Mouse (Mus musculus) left cerebral cortex, adult 11 months (tissue): ENCODE data around the gene Mettl23.
"Not testable (repeated sequence)": the region's sequence is repeated elsewhere in the genome, so short reads cannot be mapped to it uniquely, and the experiment has no call there.

ENCODE experiments used
- DNase-seq: peaks from one replicate; pipeline ENCODE4 v3.0.0; 2022; ENCODE audit warnings: low spot score

Mettl23 gene

GRCm38 (mm10) chr11:116819932-116820593 lies 23.0 kb upstream of the Mettl23 start:
- DNase-seq = no peak

GRCm38 (mm10) chr11:116821057-116821940 lies 21.8 kb upstream of the Mettl23 start:
- no peak for DNase-seq

- DNase-seq = no peak
Observed at GRCm38 (mm10) chr11:116822215-116822614, 20.9 kb upstream of the Mettl23 start.

GRCm38 (mm10) chr11:116822626-116823025 lies 20.5 kb upstream of the Mettl23 start:
- no peak for DNase-seq

- no peak for DNase-seq
Observed at GRCm38 (mm10) chr11:116823255-116823654, 19.8 kb upstream of the Mettl23 start.

GRCm38 (mm10) chr11:116823885-116824284 lies 19.2 kb upstream of the Mettl23 start:
- DNase-seq = not testable (repeated sequence)

GRCm38 (mm10) chr11:116825230-116825629 lies 17.8 kb upstream of the Mettl23 start:
- DNase-seq = no peak

GRCm38 (mm10) chr11:116826550-116827504 lies 16.3 kb upstream of the Mettl23 start:
- no peak for DNase-seq

GRCm38 (mm10) chr11:116827534-116828165 lies 15.4 kb upstream of the Mettl23 start, which contains the start of gene Mxra7:
Gene Mxra7, minus strand, starts transcription at chr11:116828046.
- no peak for DNase-seq

- DNase-seq = no peak
Observed at GRCm38 (mm10) chr11:116832172-116832685, 10.8 kb upstream of the Mettl23 start.

GRCm38 (mm10) chr11:116834954-116835353 lies 8.1 kb upstream of the Mettl23 start:
- no peak for DNase-seq

- no peak for DNase-seq
Observed at GRCm38 (mm10) chr11:116836283-116836682, 6.8 kb upstream of the Mettl23 start.

- DNase-seq = no peak
Observed at GRCm38 (mm10) chr11:116837441-116837840, 5.6 kb upstream of the Mettl23 start.

GRCm38 (mm10) chr11:116838936-116839335 lies 4.1 kb upstream of the Mettl23 start:
- DNase-seq = no peak

- no peak for DNase-seq
Observed at GRCm38 (mm10) chr11:116839601-116840000, 3.5 kb upstream of the Mettl23 start.

- DNase-seq = no peak
Observed at GRCm38 (mm10) chr11:116840748-116841147, 2.3 kb upstream of the Mettl23 start.

- DNase-seq = no peak
Observed at GRCm38 (mm10) chr11:116842531-116843260, 382 bp upstream of the Mettl23 start.

GRCm38 (mm10) chr11:116846593-116847181 lies 3.6 kb downstream of the Mettl23 start:
- DNase-seq = no peak

GRCm38 (mm10) chr11:116847187-116848085 lies 4.4 kb downstream of the Mettl23 start:
- no peak for DNase-seq
